Mouse (Mus musculus) CD8-positive naive resting alpha-beta T cell, adult 57 days (primary cell): ENCODE data around the gene Cyp2s1. TPM values are rescaled to one million over a fixed set of nuclear protein-coding genes. Genes with fewer than 3 reads are reported as not detected.

Experiments used
- total RNA-seq: library from RNA; stranded (reverse); gene quantifications from one replicate; pipeline ENCODE4 v1.2.4, GENCODE M21; 2023

The Cyp2s1 gene
- 5.0 TPM for total RNA-seq

GRCm38 (mm10) chr7:25816241-25816919 is at the start of gene Cyp2s1:
Gene Cyp2s1 (minus strand): TSS chr7:25816913.

GRCm38 (mm10) chr7:25788220-25789128 is 28.2 kb downstream of the Cyp2s1 start, which contains the start of gene Axl:
Gene Axl (minus strand): TSS chr7:25788705.

GRCm38 (mm10) chr7:25754738-25755467 is 61.8 kb downstream of the Cyp2s1 start, which contains the start of gene Hnrnpul1:
Gene Hnrnpul1 (minus strand): TSS chr7:25754757.

Other genes starting within 250 kb of the Cyp2s1 start
- not detected for gene Erich4, start 201.0 kb downstream of the Cyp2s1 start, total RNA-seq
- 72.9 TPM for gene Dmac2, start 197.5 kb downstream of the Cyp2s1 start, total RNA-seq
- 2.9 TPM for gene B3gnt8, start 190.3 kb downstream of the Cyp2s1 start, total RNA-seq
- gene Bckdha, start 157.9 kb downstream of the Cyp2s1 start, total RNA-seq, result 25.8 TPM
- gene Exosc5, start 157.7 kb downstream of the Cyp2s1 start, total RNA-seq, result 51.6 TPM
- gene Tmem91, start 141.7 kb downstream of the Cyp2s1 start, total RNA-seq, result not detected
- 22.8 TPM for gene B9d2, start 136.1 kb downstream of the Cyp2s1 start, total RNA-seq
- gene Tgfb1, start 129.9 kb downstream of the Cyp2s1 start, total RNA-seq, result 123 TPM
- 87.8 TPM for gene Ccdc97, start 97.8 kb downstream of the Cyp2s1 start, total RNA-seq
- 208 TPM for gene Hnrnpul1, start 62.2 kb downstream of the Cyp2s1 start, total RNA-seq
- gene Axl, start 28.2 kb downstream of the Cyp2s1 start, total RNA-seq, result 5.1 TPM
- not detected for gene Cyp2b10, start 80.7 kb upstream of the Cyp2s1 start, total RNA-seq
- gene Cyp2b13, start 244.6 kb upstream of the Cyp2s1 start, total RNA-seq, result not detected